Mouse (Mus musculus): Measurements from ENCODE around the gene 6030445D17Rik. TPM values are rescaled to one million over a fixed set of nuclear protein-coding genes. Genes with fewer than 3 reads are reported as not detected.

The 6030445D17Rik gene
- total RNA-seq, 2 experiments from 2014 or later = 0.41 to 0.79 TPM

GRCm38 (mm10) chr4:136456516-136457218 lies 5.4 kb upstream of the 6030445D17Rik start:
- no peak for DNase-seq
- intact Hi-C loops (cut with DNase I) = loop anchor here (5.0 kb wide), 1 partner anchor 146 kb away; the partner anchor contains the start of gene Kdm1a

GRCm38 (mm10) chr4:136458276-136458675 lies 3.8 kb upstream of the 6030445D17Rik start:
- intact Hi-C loops (cut with DNase I) = loop anchor here (5.0 kb wide), 1 partner anchor 144 kb away; the partner anchor contains the start of gene Kdm1a
- DNase-seq = no peak

GRCm38 (mm10) chr4:136459210-136459609 lies 2.8 kb upstream of the 6030445D17Rik start:
- intact Hi-C loops (cut with DNase I) = loop anchor here (5.0 kb wide), 1 partner anchor 143 kb away; the partner anchor contains the start of gene Kdm1a
- no peak for DNase-seq

- no peak for DNase-seq
- intact Hi-C loops (cut with DNase I) = no loop called here
Measured at GRCm38 (mm10) chr4:136461206-136461605, 844 bp upstream of the 6030445D17Rik start.

- intact Hi-C loops (cut with DNase I) = no loop called here
Measured at GRCm38 (mm10) chr4:136461761-136462085, 327 bp upstream of the 6030445D17Rik start.

GRCm38 (mm10) chr4:136462839-136463178 lies 759 bp downstream of the 6030445D17Rik start:
- intact Hi-C loops (cut with DNase I) = no loop called here

More at GRCm38 (mm10) chr4:136461761-136462085, 327 bp upstream of the 6030445D17Rik start:
- no peak for DNase-seq

GRCm38 (mm10) chr4:136463436-136463835 lies 1.4 kb downstream of the 6030445D17Rik start:
- intact Hi-C loops (cut with DNase I) = no loop called here
- no peak for DNase-seq

More at GRCm38 (mm10) chr4:136462839-136463178, 759 bp downstream of the 6030445D17Rik start:
- peak; percentile 24 to 34 for DNase-seq

GRCm38 (mm10) chr4:136466226-136466625 lies 4.2 kb downstream of the 6030445D17Rik start:
- peak; percentile 34 to 54 for DNase-seq
- intact Hi-C loops (cut with DNase I) = no loop called here

GRCm38 (mm10) chr4:136468553-136469327 lies 6.7 kb downstream of the 6030445D17Rik start:
- intact Hi-C loops (cut with DNase I) = no loop called here
- peak in 1 of 2 experiments; percentile 30 for DNase-seq

GRCm38 (mm10) chr4:136469371-136469903 lies 7.4 kb downstream of the 6030445D17Rik start, which contains the start of gene Luzp1:
Gene Luzp1, plus strand, starts transcription at chr4:136469761.
- DNase-seq = peak; percentile 96
- intact Hi-C loops (cut with DNase I) = no loop called here

- intact Hi-C loops (cut with DNase I) = no loop called here
- peak in 1 of 2 experiments; percentile 73 for DNase-seq
Measured at GRCm38 (mm10) chr4:136469941-136470346, 7.9 kb downstream of the 6030445D17Rik start.

GRCm38 (mm10) chr4:136470347-136471071 lies 8.5 kb downstream of the 6030445D17Rik start:
- intact Hi-C loops (cut with DNase I) = no loop called here
- DNase-seq = peak; percentile 62 to 64

GRCm38 (mm10) chr4:136476692-136477091 lies 14.6 kb downstream of the 6030445D17Rik start:
- DNase-seq = no peak
- intact Hi-C loops (cut with DNase I) = no loop called here

- intact Hi-C loops (cut with DNase I) = no loop called here
- DNase-seq = no peak
Measured at GRCm38 (mm10) chr4:136486549-136486948, 24.5 kb downstream of the 6030445D17Rik start.

- intact Hi-C loops (cut with DNase I) = no loop called here
- no peak for DNase-seq
Measured at GRCm38 (mm10) chr4:136495993-136496392, 33.9 kb downstream of the 6030445D17Rik start.

- intact Hi-C loops (cut with DNase I) = no loop called here
- no peak for DNase-seq
Measured at GRCm38 (mm10) chr4:136505426-136506215, 43.6 kb downstream of the 6030445D17Rik start.

GRCm38 (mm10) chr4:136509857-136510256 lies 47.8 kb downstream of the 6030445D17Rik start:
- peak in 1 of 2 experiments; percentile 35 for DNase-seq
- intact Hi-C loops (cut with DNase I) = no loop called here

- DNase-seq = peak in 1 of 2 experiments; percentile 36
- intact Hi-C loops (cut with DNase I) = no loop called here
Measured at GRCm38 (mm10) chr4:136511708-136512107, 49.7 kb downstream of the 6030445D17Rik start.

- intact Hi-C loops (cut with DNase I) = no loop called here
- DNase-seq = peak; percentile 40 to 58
Measured at GRCm38 (mm10) chr4:136512905-136513304, 50.9 kb downstream of the 6030445D17Rik start.
